Mouse (Mus musculus) brown adipose tissue, adult 24 weeks (tissue): ENCODE results near the gene Tnfaip3. TPM values are rescaled to one million over a fixed set of nuclear protein-coding genes. Genes with fewer than 3 reads are reported as not detected.

ENCODE experiments used
- H3K27ac ChIP-seq: fragments of 200-500 bp; replicated peaks from 2 replicates; pipeline ENCODE4 v1.5.1; 2012; ENCODE audit warnings: low read depth, mild to moderate bottlenecking, low read length
- H3K4me1 ChIP-seq: fragments of 200-500 bp; 2 replicates; pipeline ENCODE4 v1.6.1; 2012; ENCODE audit warnings: low read length, mixed read lengths; ENCODE audit not compliant: control insufficient read depth, insufficient read depth, insufficient read length
- H3K4me3 ChIP-seq: fragments of 200-500 bp; 2 replicates; pipeline ENCODE4 v1.5.1; 2012; ENCODE audit warnings: low read depth, mild to moderate bottlenecking, low read length, moderate library complexity; ENCODE audit not compliant: insufficient read depth
- polyA plus RNA-seq: library from polyadenylated mRNA; stranded (reverse); fragments of >200 nt; gene quantifications from 2 replicates; pipeline ENCODE4 v1.2.4, GENCODE M21; 2012; ENCODE audit not compliant: missing spikeins, insufficient read depth, insufficient read length

Tnfaip3 gene
- polyA plus RNA-seq, 1 experiment, result 1.7 TPM

- H3K27ac ChIP-seq, result peak overlapping the region; percentile 71
Measured at GRCm38 (mm10) chr10:19007897-19008606, 7.4 kb downstream of the Tnfaip3 start.

GRCm38 (mm10) chr10:19002091-19002785 lies 13.2 kb downstream of the Tnfaip3 start:
- no peaks in the 10 kb centered on the region for H3K4me1 ChIP-seq
- no peak overlapping the region for H3K27ac ChIP-seq
- H3K4me3 ChIP-seq, result no peak overlapping the region

More at GRCm38 (mm10) chr10:19007897-19008606, 7.4 kb downstream of the Tnfaip3 start:
- peaks cover 13% of the 10 kb centered on the region; the same call in 1 of the 2 replicates for H3K4me1 ChIP-seq
- no peak overlapping the region for H3K4me3 ChIP-seq

- no peaks in the 10 kb centered on the region for H3K4me1 ChIP-seq
- no peak overlapping the region for H3K27ac ChIP-seq
- no peak overlapping the region for H3K4me3 ChIP-seq
Measured at GRCm38 (mm10) chr10:18999427-18999826, 16.0 kb downstream of the Tnfaip3 start.

- no peak overlapping the region for H3K27ac ChIP-seq
- no peak overlapping the region for H3K4me3 ChIP-seq
- H3K4me1 ChIP-seq, result no peaks in the 10 kb centered on the region
Measured at GRCm38 (mm10) chr10:18996331-18996730, 19.1 kb downstream of the Tnfaip3 start.

GRCm38 (mm10) chr10:18995465-18996261 lies 19.8 kb downstream of the Tnfaip3 start:
- no peak overlapping the region for H3K27ac ChIP-seq
- no peak overlapping the region for H3K4me3 ChIP-seq
- no peaks in the 10 kb centered on the region for H3K4me1 ChIP-seq

- Histone ChIP-seq H3K4me1 (no peaks in the 10 kb centered on the region), H3K27ac (no peak overlapping the region), H3K4me3 (no peak overlapping the region)
Measured at GRCm38 (mm10) chr10:18992971-18993370, 22.5 kb downstream of the Tnfaip3 start.

- no peak overlapping the region for H3K27ac ChIP-seq
- H3K4me1 ChIP-seq, result no peaks in the 10 kb centered on the region
- no peak overlapping the region for H3K4me3 ChIP-seq
Measured at GRCm38 (mm10) chr10:18991057-18991456, 24.4 kb downstream of the Tnfaip3 start.

- Histone ChIP-seq H3K4me1 (no peaks in the 10 kb centered on the region), H3K27ac (no peak overlapping the region), H3K4me3 (no peak overlapping the region)
Measured at GRCm38 (mm10) chr10:18987907-18988199, 27.6 kb downstream of the Tnfaip3 start.

GRCm38 (mm10) chr10:18987046-18987906 lies 28.2 kb downstream of the Tnfaip3 start:
- Histone ChIP-seq H3K4me3 (no peak overlapping the region), H3K27ac (no peak overlapping the region), H3K4me1 (no peaks in the 10 kb centered on the region)

GRCm38 (mm10) chr10:18985516-18985915 lies 29.9 kb downstream of the Tnfaip3 start:
- H3K4me3 ChIP-seq, result no peak overlapping the region
- H3K27ac ChIP-seq, result no peak overlapping the region
- H3K4me1 ChIP-seq, result no peaks in the 10 kb centered on the region

GRCm38 (mm10) chr10:18983514-18983913 lies 31.9 kb downstream of the Tnfaip3 start:
- no peaks in the 10 kb centered on the region for H3K4me1 ChIP-seq
- no peak overlapping the region for H3K27ac ChIP-seq
- no peak overlapping the region for H3K4me3 ChIP-seq

- no peak overlapping the region for H3K27ac ChIP-seq
- no peaks in the 10 kb centered on the region for H3K4me1 ChIP-seq
- H3K4me3 ChIP-seq, result no peak overlapping the region
Measured at GRCm38 (mm10) chr10:18974486-18974885, 41.0 kb downstream of the Tnfaip3 start.

GRCm38 (mm10) chr10:18966893-18967292 lies 48.6 kb downstream of the Tnfaip3 start:
- Histone ChIP-seq H3K4me1 (no peaks in the 10 kb centered on the region), H3K27ac (no peak overlapping the region), H3K4me3 (no peak overlapping the region)

GRCm38 (mm10) chr10:18965601-18966000 lies 49.9 kb downstream of the Tnfaip3 start:
- no peak overlapping the region for H3K4me3 ChIP-seq
- no peak overlapping the region for H3K27ac ChIP-seq
- H3K4me1 ChIP-seq, result no peaks in the 10 kb centered on the region

GRCm38 (mm10) chr10:18964856-18965255 lies 50.6 kb downstream of the Tnfaip3 start:
- Histone ChIP-seq H3K4me1 (no peaks in the 10 kb centered on the region), H3K4me3 (no peak overlapping the region), H3K27ac (no peak overlapping the region)
